Mouse (Mus musculus) embryonic facial prominence, embryonic 12.5 days (tissue): ENCODE results near the gene Rimbp2. TPM values are rescaled to one million over a fixed set of nuclear protein-coding genes. Genes with fewer than 3 reads are reported as not detected.
"Not testable (repeated sequence)": the region's sequence is repeated elsewhere in the genome, so short reads cannot be mapped to it uniquely, and the experiment has no call there.

Experiments
- ATAC-seq: fragments of 200-750 bp; cut with Nextera tagmentation; 2 replicates; pipeline ENCODE4 v1.8.0; 2017; ENCODE audit not compliant: insufficient number of reproducible peaks, insufficient read depth, low FRiP score, low TSS enrichment
- H3K27ac ChIP-seq: fragments of 300-500 bp; sonication (generic); 2 replicates; pipeline ENCODE4 v1.5.1; 2016; ENCODE audit warnings: mild to moderate bottlenecking
- H3K27me3 ChIP-seq: fragments of 300-500 bp; sonication (generic); 2 replicates; pipeline ENCODE4 v1.6.1; 2016; ENCODE audit warnings: mild to moderate bottlenecking, moderate library complexity
- H3K36me3 ChIP-seq: fragments of 300-500 bp; sonication (generic); 2 replicates; pipeline ENCODE4 v1.6.1; 2016; ENCODE audit warnings: mild to moderate bottlenecking
- H3K4me1 ChIP-seq: fragments of 300-500 bp; sonication (generic); 2 replicates; pipeline ENCODE4 v1.6.1; 2016
- H3K4me2 ChIP-seq: fragments of 300-500 bp; sonication (generic); replicated peaks from 2 replicates; pipeline ENCODE4 v1.6.1; 2016; ENCODE audit warnings: mild to moderate bottlenecking, moderate library complexity
- H3K4me3 ChIP-seq: fragments of 300-500 bp; sonication (generic); 2 replicates; pipeline ENCODE4 v1.5.1; 2016; ENCODE audit warnings: mild to moderate bottlenecking
- H3K9ac ChIP-seq: fragments of 300-500 bp; sonication (generic); 2 replicates; pipeline ENCODE4 v1.6.1; 2016; ENCODE audit warnings: mild to moderate bottlenecking, moderate library complexity
- H3K9me3 ChIP-seq: fragments of 300-500 bp; sonication (generic); 2 replicates; pipeline ENCODE4 v1.6.1; 2016; ENCODE audit warnings: mild to moderate bottlenecking, moderate library complexity
- WGBS: fragments of 180-500 bp; shearing (Covaris S2); methylation state at CpG from one replicate; pipeline ENCODE4 v1.1.7; 2016; 5-methylcytosine and 5-hydroxymethylcytosine counted together
- polyA plus RNA-seq: library from polyadenylated mRNA; unstranded; fragments of >200 nt; fragmentation: Nextera tagmentation; extraction: Ambion mirVana; gene quantifications from 2 replicates; pipeline ENCODE4 v1.2.1, GENCODE M21; 2016

Rimbp2 gene
- polyA plus RNA-seq, 1 experiment from 2014 or later = 0.19 TPM

DNA sequence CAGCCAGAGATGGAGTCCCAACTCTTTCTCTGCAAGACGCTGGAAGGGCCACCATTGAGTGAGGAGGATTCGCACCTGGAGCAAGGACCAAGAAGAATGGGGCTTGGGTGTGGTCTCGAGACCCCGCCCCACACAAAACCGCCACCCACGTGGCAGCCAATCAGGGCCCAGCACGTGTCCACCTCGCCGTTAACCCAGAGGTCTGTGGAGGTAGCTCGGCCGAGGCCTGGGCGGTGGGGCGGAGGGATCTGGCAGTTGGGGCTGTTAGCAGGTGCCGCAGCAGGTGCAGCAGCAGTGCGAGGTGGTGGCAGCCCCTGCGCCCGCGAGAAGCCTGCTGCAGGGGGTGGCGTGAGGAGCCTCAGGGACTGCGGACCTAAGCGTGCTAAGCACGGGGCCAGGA, 217.4 kb downstream of the Rimbp2 start:
- 0 out of 2 replicates have a peak, but pooled peaks cover 5% of the 10 kb centered on the region for H3K4me1 ChIP-seq
- H3K4me3 ChIP-seq = no peak overlapping the region
- ATAC-seq = no peak; the same call in 1 of the 2 replicates
- no peak overlapping the region for H3K27ac ChIP-seq
- peaks cover 32% of the 10 kb centered on the region for H3K27me3 ChIP-seq
- 75% methylated on average over 22 of the region's 22 CpGs for WGBS
- no peak overlapping the region for H3K4me2 ChIP-seq
- no peaks in the 10 kb centered on the region for H3K36me3 ChIP-seq
- H3K9ac ChIP-seq = no peak overlapping the region
- H3K9me3 ChIP-seq = no peaks in the 10 kb centered on the region

DNA sequence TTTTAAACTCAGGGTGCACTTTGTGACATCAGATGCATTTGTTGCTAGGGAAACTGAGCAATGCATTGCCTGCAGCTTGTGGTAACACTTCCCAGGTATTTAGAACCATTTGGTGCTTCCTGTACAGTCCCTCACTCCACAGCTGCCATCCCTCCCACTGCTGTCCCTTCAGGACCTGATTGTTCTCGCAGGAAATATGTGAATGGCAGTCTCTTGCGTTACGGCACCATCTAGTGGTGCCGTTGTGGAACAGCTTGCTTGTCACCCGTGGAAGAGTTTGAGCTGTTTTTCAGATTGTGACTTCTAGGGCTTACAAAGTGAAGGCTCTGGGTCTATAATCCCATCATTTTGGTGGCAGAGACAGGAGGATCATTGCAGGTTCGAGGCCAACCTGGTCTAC, 219.3 kb downstream of the Rimbp2 start:
- H3K4me2 ChIP-seq = no peak overlapping the region
- 4% methylated on average over 6 of the region's 6 CpGs for WGBS
- no peaks in the 10 kb centered on the region for H3K4me1 ChIP-seq
- H3K9ac ChIP-seq = no peak overlapping the region
- no peaks in the 10 kb centered on the region for H3K9me3 ChIP-seq
- H3K36me3 ChIP-seq = no peaks in the 10 kb centered on the region
- H3K27ac ChIP-seq = no peak overlapping the region
- no peak for ATAC-seq
- H3K27me3 ChIP-seq = peaks cover 18% of the 10 kb centered on the region
- H3K4me3 ChIP-seq = no peak overlapping the region

- Histone ChIP-seq H3K27me3 (peaks cover 6% of the 10 kb centered on the region), H3K4me1 (no peaks in the 10 kb centered on the region), H3K4me3 (no peak overlapping the region), H3K36me3 (no peaks in the 10 kb centered on the region), H3K9ac (no peak overlapping the region), H3K4me2 (no peak overlapping the region), H3K27ac (no peak overlapping the region), H3K9me3 (no peaks in the 10 kb centered on the region)
- WGBS = 72% methylated on average over 11 of the region's 11 CpGs
- ATAC-seq = no peak
These were observed 220.8 kb downstream of the Rimbp2 start for GRCm38 (mm10) chr5:128732416-128733014.

DNA sequence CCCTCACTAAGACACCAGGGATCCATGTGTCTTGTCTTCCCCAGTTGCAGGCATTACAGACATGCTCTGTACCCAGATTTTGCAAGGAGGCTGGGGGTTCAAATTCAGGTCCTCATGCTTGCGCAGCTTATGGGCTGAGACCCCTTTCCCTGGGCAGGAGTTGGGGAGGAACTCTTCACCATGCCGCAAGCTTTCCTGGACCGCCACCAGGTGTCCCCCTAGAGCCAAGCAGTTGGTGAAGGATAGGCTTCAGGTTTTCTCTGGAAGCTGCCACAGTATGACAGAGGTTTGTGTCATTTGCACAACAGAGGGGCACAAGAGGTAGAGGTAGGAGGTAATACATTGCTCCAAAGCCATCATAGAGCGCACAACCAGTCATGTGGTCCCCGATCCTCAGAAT, 222.7 kb downstream of the Rimbp2 start:
- no peaks in the 10 kb centered on the region for H3K27me3 ChIP-seq
- no peak for ATAC-seq
- no peaks in the 10 kb centered on the region for H3K36me3 ChIP-seq
- H3K4me2 ChIP-seq = no peak overlapping the region
- H3K4me1 ChIP-seq = no peaks in the 10 kb centered on the region
- no peak overlapping the region for H3K4me3 ChIP-seq
- H3K27ac ChIP-seq = no peak overlapping the region
- H3K9ac ChIP-seq = no peak overlapping the region
- no peaks in the 10 kb centered on the region for H3K9me3 ChIP-seq
- WGBS = 37% methylated on average over 5 of the region's 5 CpGs

GRCm38 (mm10) chr5:128729341-128729740, 223.9 kb downstream of the Rimbp2 start:
- Histone ChIP-seq H3K4me3 (no peak overlapping the region), H3K36me3 (no peaks in the 10 kb centered on the region), H3K4me1 (no peaks in the 10 kb centered on the region), H3K27me3 (no peaks in the 10 kb centered on the region), H3K27ac (no peak overlapping the region), H3K4me2 (no peak overlapping the region), H3K9me3 (no peaks in the 10 kb centered on the region), H3K9ac (no peak overlapping the region)
- WGBS = 78% methylated on average over 5 of the region's 5 CpGs
- no peak for ATAC-seq

DNA sequence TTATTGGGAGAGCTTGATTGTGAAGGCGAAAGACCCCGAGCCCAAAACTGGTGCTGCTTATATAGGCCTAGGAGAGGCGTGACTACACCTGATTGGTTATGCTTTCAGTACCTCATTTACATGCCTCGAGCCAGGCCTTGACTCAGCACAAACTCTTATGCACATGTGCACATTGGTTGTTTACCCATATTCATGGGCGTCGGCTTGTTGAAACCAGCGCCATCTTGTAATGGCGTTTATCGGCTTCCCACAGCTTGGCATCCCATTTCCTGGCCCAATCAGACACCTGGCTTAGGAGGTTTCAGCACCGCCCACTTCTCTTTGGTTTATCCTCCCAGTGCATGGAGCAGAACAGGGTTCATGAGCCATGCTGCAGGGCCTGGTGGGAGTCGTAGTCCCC, 232.8 kb downstream of the Rimbp2 start:
- not testable (repeated sequence) for H3K9ac ChIP-seq, H3K4me3 ChIP-seq, H3K36me3 ChIP-seq, H3K9me3 ChIP-seq, H3K4me2 ChIP-seq, H3K27ac ChIP-seq, H3K4me1 ChIP-seq, H3K27me3 ChIP-seq, ATAC-seq
- WGBS = 90% methylated on average over 11 of the region's 11 CpGs

GRCm38 (mm10) chr5:128715171-128715570, 238.1 kb downstream of the Rimbp2 start:
- no peaks in the 10 kb centered on the region for H3K9me3 ChIP-seq
- no peak overlapping the region for H3K4me3 ChIP-seq
- no peak for ATAC-seq
- 80% methylated on average over 16 of the region's 16 CpGs for WGBS
- H3K27me3 ChIP-seq = no peaks in the 10 kb centered on the region
- no peak overlapping the region for H3K27ac ChIP-seq
- no peaks in the 10 kb centered on the region for H3K4me1 ChIP-seq
- H3K9ac ChIP-seq = no peak overlapping the region
- H3K36me3 ChIP-seq = no peaks in the 10 kb centered on the region
- H3K4me2 ChIP-seq = no peak overlapping the region

DNA sequence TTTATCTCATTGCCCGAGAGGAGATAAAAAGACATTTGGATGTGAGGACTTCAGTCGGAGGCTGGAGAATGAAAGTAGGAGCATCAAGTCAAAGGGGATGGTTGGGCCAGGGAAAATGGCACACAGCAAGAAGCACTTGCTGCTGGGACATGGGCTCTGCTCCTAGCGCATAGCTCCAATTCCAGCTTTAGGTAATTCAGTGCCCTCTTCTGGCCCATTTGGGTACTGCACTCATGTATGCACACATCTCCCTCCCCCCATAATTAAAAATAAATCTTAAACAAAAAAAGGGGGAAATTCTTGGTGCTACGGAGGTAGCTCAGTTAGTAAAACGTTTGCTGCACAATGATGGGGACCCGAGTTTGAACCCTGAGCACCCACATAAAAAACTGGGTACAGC, 241.4 kb downstream of the Rimbp2 start:
- ATAC-seq = no peak
- H3K4me1 ChIP-seq = no peaks in the 10 kb centered on the region
- 85% methylated on average over 6 of the region's 6 CpGs for WGBS

DNA sequence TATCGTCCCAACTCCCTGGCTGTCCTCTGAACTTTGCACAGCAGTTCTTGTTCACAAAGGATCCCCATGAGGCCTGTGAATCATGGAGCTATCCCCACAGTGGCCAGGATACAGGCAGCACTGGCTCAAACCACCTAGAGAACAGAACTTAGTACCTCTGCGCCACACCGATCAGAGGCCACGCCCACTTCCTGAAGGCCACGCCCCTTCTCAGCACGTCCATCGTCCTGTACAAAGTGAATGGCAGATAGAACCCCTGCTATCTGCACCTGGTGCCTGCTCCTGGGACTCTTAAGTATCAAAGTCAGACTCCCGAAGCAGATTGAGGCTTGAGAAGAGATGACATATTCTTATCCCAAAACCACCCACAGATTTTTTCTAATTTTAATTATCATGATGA, 242.7 kb downstream of the Rimbp2 start:
- ATAC-seq = no peak
- Histone ChIP-seq H3K27me3 (no peaks in the 10 kb centered on the region), H3K4me3 (no peak overlapping the region), H3K27ac (no peak overlapping the region), H3K4me1 (no peaks in the 10 kb centered on the region), H3K36me3 (no peaks in the 10 kb centered on the region), H3K4me2 (no peak overlapping the region), H3K9me3 (peaks cover 6% of the 10 kb centered on the region; the same call in 1 of the 2 replicates), H3K9ac (no peak overlapping the region)
- 28% methylated on average over 8 of the region's 8 CpGs for WGBS

More for the DNA sequence above, 241.4 kb downstream of the Rimbp2 start:
- Histone ChIP-seq H3K9ac (no peak overlapping the region), H3K27me3 (no peaks in the 10 kb centered on the region), H3K36me3 (no peaks in the 10 kb centered on the region), H3K9me3 (no peaks in the 10 kb centered on the region), H3K4me3 (no peak overlapping the region), H3K4me2 (no peak overlapping the region), H3K27ac (no peak overlapping the region)

DNA sequence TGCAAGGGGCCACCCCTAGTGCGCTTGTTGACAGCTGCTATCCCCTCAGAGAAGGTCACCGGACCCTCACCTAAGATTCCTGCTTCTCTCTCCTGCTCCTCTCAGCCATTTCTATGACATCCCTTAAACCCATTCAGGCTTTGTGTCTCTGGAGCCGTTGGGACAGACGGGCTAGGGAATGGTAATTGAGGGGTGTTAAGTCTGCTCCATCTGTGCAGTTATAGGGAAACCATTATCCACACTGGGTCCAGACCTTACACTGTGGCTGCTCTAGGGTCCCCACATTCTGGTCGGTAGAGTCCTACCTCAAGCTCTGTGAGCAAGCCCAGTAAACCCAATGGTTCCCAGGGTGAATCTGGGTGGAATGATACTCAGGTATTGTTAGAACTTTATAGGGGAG, 244.4 kb downstream of the Rimbp2 start:
- no peak overlapping the region for H3K4me2 ChIP-seq

More for the DNA sequence above, 244.4 kb downstream of the Rimbp2 start:
- no peaks in the 10 kb centered on the region for H3K27me3 ChIP-seq
- H3K27ac ChIP-seq = no peak overlapping the region
- H3K4me1 ChIP-seq = peaks cover 6% of the 10 kb centered on the region
- WGBS = 83% methylated on average over 5 of the region's 5 CpGs
- no peak for ATAC-seq
- peaks cover 6% of the 10 kb centered on the region; the same call in 1 of the 2 replicates for H3K9me3 ChIP-seq
- no peaks in the 10 kb centered on the region for H3K36me3 ChIP-seq
- H3K9ac ChIP-seq = no peak overlapping the region
- no peak overlapping the region for H3K4me3 ChIP-seq
